Mouse (Mus musculus) stomach, embryonic 14.5 days (tissue): ENCODE measurements around the gene Pomgnt2. TPM values are rescaled to one million over a fixed set of nuclear protein-coding genes. Genes with fewer than 3 reads are reported as not detected.

Experiments used
- ATAC-seq: fragments of 200-750 bp; cut with Nextera tagmentation; 2 replicates; pipeline ENCODE4 v1.8.0; 2017; ENCODE audit warnings: low read depth, moderate TSS enrichment; ENCODE audit not compliant: insufficient number of reproducible peaks, insufficient read depth, low FRiP score
- H3K27ac ChIP-seq: fragments of 300-500 bp; sonication (generic); 2 replicates; pipeline ENCODE4 v1.5.1; 2014; ENCODE audit warnings: mild to moderate bottlenecking, low read length, moderate library complexity, mixed read lengths
- H3K27me3 ChIP-seq: fragments of 300-500 bp; sonication (generic); 2 replicates; pipeline ENCODE4 v1.6.1; 2014; ENCODE audit warnings: low read length, control low read depth, mixed read lengths; ENCODE audit not compliant: control insufficient read depth, insufficient read depth
- H3K36me3 ChIP-seq: fragments of 300-500 bp; sonication (generic); 2 replicates; pipeline ENCODE4 v1.6.1; 2014; ENCODE audit warnings: mild to moderate bottlenecking, control low read depth, low read length, moderate library complexity, mixed read lengths; ENCODE audit not compliant: control insufficient read depth, insufficient read depth
- H3K4me1 ChIP-seq: fragments of 300-500 bp; sonication (generic); 2 replicates; pipeline ENCODE4 v1.6.1; 2014; ENCODE audit warnings: low read length, control low read depth, mixed read lengths; ENCODE audit not compliant: control insufficient read depth, insufficient read depth
- H3K4me2 ChIP-seq: fragments of 300-500 bp; sonication (generic); replicated peaks from 2 replicates; pipeline ENCODE4 v1.6.1; 2014; ENCODE audit warnings: low read depth, low read length, control low read depth
- H3K4me3 ChIP-seq: fragments of 300-500 bp; sonication (generic); 2 replicates; pipeline ENCODE4 v1.5.1; 2014; ENCODE audit warnings: low read depth, low read length, control low read depth
- H3K9ac ChIP-seq: fragments of 300-500 bp; sonication (generic); replicated peaks from 2 replicates; pipeline ENCODE4 v1.6.1; 2014; ENCODE audit warnings: low read depth, mild to moderate bottlenecking, control low read depth, low read length, moderate library complexity, mixed read lengths
- H3K9me3 ChIP-seq: fragments of 300-500 bp; sonication (generic); 2 replicates; pipeline ENCODE4 v1.6.1; 2016; ENCODE audit warnings: low read depth, low read length, control low read depth; ENCODE audit not compliant: control insufficient read depth
- WGBS: fragments of 180-500 bp; shearing (Covaris S2); extraction: QIAGEN DNeasy Blood & Tissue Kit; methylation state at CpG from one replicate; pipeline ENCODE4 v1.1.7; 2014; 5-methylcytosine and 5-hydroxymethylcytosine counted together
- polyA plus RNA-seq: library from polyadenylated mRNA; unstranded; fragments of >200 nt; fragmentation: Nextera tagmentation; extraction: Ambion mirVana; gene quantifications from 2 replicates; pipeline ENCODE4 v1.2.1, GENCODE M21; 2014

Gene Pomgnt2
- polyA plus RNA-seq, 1 experiment from 2014 or later, result 13.8 TPM

GRCm38 (mm10) chr9:122006175-122006574, 9.3 kb upstream of the Pomgnt2 start:
- WGBS, result 83% methylated on average over 2 of the region's 2 CpGs
- no peaks in the 10 kb centered on the region for H3K36me3 ChIP-seq
- no peaks in the 10 kb centered on the region for H3K27me3 ChIP-seq
- no peak overlapping the region for H3K4me2 ChIP-seq
- no peaks in the 10 kb centered on the region for H3K9me3 ChIP-seq
- no peak overlapping the region for H3K4me3 ChIP-seq
- H3K9ac ChIP-seq, result no peak overlapping the region
- no peak overlapping the region for H3K27ac ChIP-seq
- H3K4me1 ChIP-seq, result no peaks in the 10 kb centered on the region
- ATAC-seq, result no peak

- no peaks in the 10 kb centered on the region for H3K4me1 ChIP-seq
- H3K4me2 ChIP-seq, result no peak overlapping the region
- no peak overlapping the region for H3K4me3 ChIP-seq
- WGBS, result 66% methylated on average over 4 of the region's 4 CpGs
- H3K27me3 ChIP-seq, result no peaks in the 10 kb centered on the region
- no peaks in the 10 kb centered on the region for H3K9me3 ChIP-seq
- no peaks in the 10 kb centered on the region for H3K36me3 ChIP-seq
- no peak overlapping the region for H3K27ac ChIP-seq
- ATAC-seq, result no peak
- no peak overlapping the region for H3K9ac ChIP-seq
These were observed 1.1 kb upstream of the Pomgnt2 start for GRCm38 (mm10) chr9:121997978-121998377.

- Histone ChIP-seq H3K9me3 (no peaks in the 10 kb centered on the region), H3K4me2 (peak overlapping the region; percentile 94), H3K4me1 (no peaks in the 10 kb centered on the region), H3K27me3 (no peaks in the 10 kb centered on the region), H3K36me3 (no peaks in the 10 kb centered on the region), H3K4me3 (peak overlapping the region; percentile 88), H3K27ac (no peak overlapping the region), H3K9ac (peak overlapping the region; percentile 60)
- ATAC-seq, result peak; percentile 81; the same call in 1 of the 2 replicates
- WGBS, result under 1% methylated on average over 53 of the region's 53 CpGs
These were observed 1.3 kb downstream of the Pomgnt2 start for GRCm38 (mm10) chr9:121995508-121996131.

DNA sequence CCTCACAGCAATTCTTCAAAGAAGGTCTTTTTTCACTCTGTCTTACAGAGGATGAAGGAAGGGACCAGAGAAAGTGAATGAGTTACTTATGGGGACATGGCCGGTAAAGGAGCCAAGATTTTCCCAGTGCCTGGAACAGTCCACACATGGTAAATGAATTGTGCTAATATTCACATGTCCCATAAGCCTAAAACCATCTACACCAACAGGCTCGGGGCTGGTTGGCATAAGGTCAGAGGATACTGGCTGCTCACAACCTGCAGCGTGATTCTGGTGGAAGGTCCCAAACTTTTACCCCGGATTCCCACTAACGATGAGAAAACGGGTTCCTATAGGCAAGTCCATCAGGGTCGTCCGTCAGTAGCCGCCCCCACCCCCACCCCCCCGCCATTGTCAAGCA, 1.8 kb downstream of the Pomgnt2 start:
- no peaks in the 10 kb centered on the region for H3K27me3 ChIP-seq
- no peak overlapping the region for H3K27ac ChIP-seq
- H3K4me1 ChIP-seq, result no peaks in the 10 kb centered on the region
- no peaks in the 10 kb centered on the region for H3K9me3 ChIP-seq
- no peak for ATAC-seq
- 13% methylated on average over 10 of the region's 10 CpGs for WGBS
- peak overlapping the region; percentile 94 for H3K4me2 ChIP-seq
- H3K9ac ChIP-seq, result peak overlapping the region; percentile 60; the same call in 1 of the 2 replicates
- H3K36me3 ChIP-seq, result no peaks in the 10 kb centered on the region
- peak overlapping the region; percentile 88 for H3K4me3 ChIP-seq

DNA sequence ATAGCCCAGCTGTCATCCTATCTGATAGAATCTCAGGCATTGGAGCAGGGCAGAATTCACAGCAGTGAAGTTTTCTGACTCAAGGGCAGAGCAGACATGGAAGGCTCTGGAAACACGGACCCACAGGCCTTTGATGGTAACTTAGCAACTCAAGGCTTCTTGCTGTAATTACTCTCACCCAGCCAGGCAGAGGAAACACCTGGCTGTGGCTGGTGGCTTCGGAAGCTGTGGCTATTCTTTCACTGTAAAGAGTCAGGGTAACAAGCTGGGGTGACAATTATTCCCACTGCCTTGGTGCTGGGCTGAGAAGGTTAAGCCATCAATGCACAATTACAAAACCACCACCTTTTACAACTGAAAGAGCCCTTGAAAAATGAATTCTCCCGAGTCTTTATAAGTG, 3.9 kb downstream of the Pomgnt2 start:
- no peaks in the 10 kb centered on the region for H3K4me1 ChIP-seq
- no peak overlapping the region for H3K9ac ChIP-seq
- H3K27ac ChIP-seq, result no peak overlapping the region
- 62% methylated on average over 3 of the region's 3 CpGs for WGBS
- H3K4me2 ChIP-seq, result no peak overlapping the region
- no peaks in the 10 kb centered on the region for H3K9me3 ChIP-seq
- no peak overlapping the region for H3K4me3 ChIP-seq
- no peaks in the 10 kb centered on the region for H3K36me3 ChIP-seq
- no peak for ATAC-seq
- no peaks in the 10 kb centered on the region for H3K27me3 ChIP-seq

DNA sequence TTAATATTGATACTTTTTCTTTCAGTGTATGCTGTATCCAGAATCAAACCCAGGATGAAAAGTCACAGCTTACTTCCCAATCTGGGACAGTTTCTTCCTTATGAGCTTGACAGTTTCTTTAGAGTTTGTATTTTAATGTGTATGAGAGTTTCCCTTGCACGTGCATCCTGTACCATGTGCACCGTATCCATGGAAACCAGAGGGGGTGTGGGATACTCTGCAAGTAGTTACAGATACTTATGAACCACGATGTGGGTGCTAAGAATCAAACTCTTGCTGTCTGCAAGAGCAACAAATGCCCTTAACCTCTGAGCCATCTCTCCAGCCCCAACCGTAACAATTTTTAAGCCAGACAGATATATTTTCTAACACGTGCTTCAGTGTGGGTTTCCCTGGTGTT, 5.9 kb downstream of the Pomgnt2 start:
- Histone ChIP-seq H3K9me3 (no peaks in the 10 kb centered on the region), H3K9ac (0 out of 2 replicates have a peak overlapping the region, but pooled peaks have one; percentile 3), H3K36me3 (no peaks in the 10 kb centered on the region), H3K27me3 (no peaks in the 10 kb centered on the region), H3K4me3 (no peak overlapping the region), H3K4me1 (no peaks in the 10 kb centered on the region), H3K27ac (no peak overlapping the region), H3K4me2 (no peak overlapping the region)
- ATAC-seq, result no peak
- WGBS, result 68% methylated on average over 5 of the region's 5 CpGs

GRCm38 (mm10) chr9:121989536-121989935, 7.4 kb downstream of the Pomgnt2 start:
- no peak for ATAC-seq
- Histone ChIP-seq H3K9me3 (no peaks in the 10 kb centered on the region), H3K4me2 (no peak overlapping the region), H3K4me3 (no peak overlapping the region), H3K27ac (no peak overlapping the region), H3K4me1 (no peaks in the 10 kb centered on the region), H3K27me3 (no peaks in the 10 kb centered on the region), H3K36me3 (no peaks in the 10 kb centered on the region), H3K9ac (no peak overlapping the region)
- WGBS, result 60% methylated on average over 5 of the region's 5 CpGs

DNA sequence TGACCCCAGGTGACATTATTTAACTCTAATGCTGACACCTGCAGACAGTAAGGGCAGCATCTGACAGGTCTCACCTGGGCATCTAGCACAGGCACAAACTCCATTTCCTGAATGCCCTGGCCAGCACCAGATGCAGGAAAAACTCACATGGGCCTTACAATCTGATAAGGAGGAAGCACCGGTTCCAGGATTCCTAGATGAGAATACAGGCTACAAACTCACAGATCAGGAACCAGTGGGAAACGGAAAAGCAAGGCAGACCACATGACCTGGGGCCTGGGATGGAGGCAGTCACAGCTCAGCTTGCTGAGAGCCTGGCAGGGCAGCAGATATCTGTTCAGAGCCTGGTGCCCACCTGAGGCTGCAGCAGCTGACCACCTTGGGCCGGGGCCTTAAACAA, 8.0 kb downstream of the Pomgnt2 start:
- Histone ChIP-seq H3K4me1 (no peaks in the 10 kb centered on the region), H3K27ac (no peak overlapping the region), H3K36me3 (no peaks in the 10 kb centered on the region), H3K9me3 (no peaks in the 10 kb centered on the region), H3K4me3 (no peak overlapping the region), H3K27me3 (no peaks in the 10 kb centered on the region), H3K4me2 (no peak overlapping the region), H3K9ac (no peak overlapping the region)
- ATAC-seq, result no peak
- WGBS, result 67% methylated on average over 3 of the region's 3 CpGs
